Mouse (Mus musculus): Measurements from ENCODE around the gene Gm43720. TPM values are rescaled to one million over a fixed set of nuclear protein-coding genes. Genes with fewer than 3 reads are reported as not detected.

Gm43720 gene
- polyA plus RNA-seq, 1 experiment = not detected

Other genes with a start within 250 kb of the Gm43720 start
- gene Smok3c, start 226.8 kb downstream of the Gm43720 start, polyA plus RNA-seq (2012; ENCODE audit: insufficient read depth, insufficient read length, missing spikeins) = not detected in 2 replicates
- 7.2 and 9.4 TPM in 2 replicates for gene Zkscan1, start 194.9 kb downstream of the Gm43720 start, polyA plus RNA-seq (2012; ENCODE audit: insufficient read depth, insufficient read length, missing spikeins)
- 7.5 and 10.5 TPM in 2 replicates for gene Zscan21, start 163.1 kb downstream of the Gm43720 start, polyA plus RNA-seq (2012; ENCODE audit: insufficient read depth, insufficient read length, missing spikeins)
- 6.6 and 6.8 TPM in 2 replicates for gene Zfp113, start 124.2 kb downstream of the Gm43720 start, polyA plus RNA-seq (2012; ENCODE audit: insufficient read depth, insufficient read length, missing spikeins)
- gene Cops6, start 118.9 kb downstream of the Gm43720 start, polyA plus RNA-seq (2012; ENCODE audit: insufficient read depth, insufficient read length, missing spikeins) = 150 and 170 TPM in 2 replicates
- 12.0 and 12.4 TPM in 2 replicates for gene Ap4m1, start 108.0 kb downstream of the Gm43720 start, polyA plus RNA-seq (2012; ENCODE audit: insufficient read depth, insufficient read length, missing spikeins)
- gene Mcm7, start 107.5 kb downstream of the Gm43720 start, polyA plus RNA-seq (2012; ENCODE audit: insufficient read depth, insufficient read length, missing spikeins) = 8.5 and 10.4 TPM in 2 replicates
- 18.0 and 22.4 TPM in 2 replicates for gene Taf6, start 92.5 kb downstream of the Gm43720 start, polyA plus RNA-seq (2012; ENCODE audit: insufficient read depth, insufficient read length, missing spikeins)
- gene Cnpy4, start 92.5 kb downstream of the Gm43720 start, polyA plus RNA-seq (2012; ENCODE audit: insufficient read depth, insufficient read length, missing spikeins) = 8.0 and 11.0 TPM in 2 replicates
- gene Mblac1, start 85.6 kb downstream of the Gm43720 start, polyA plus RNA-seq (2012; ENCODE audit: insufficient read depth, insufficient read length, missing spikeins) = 4.6 and 5.8 TPM in 2 replicates
- gene Nxpe5, start 54.1 kb downstream of the Gm43720 start, polyA plus RNA-seq (2012; ENCODE audit: insufficient read depth, insufficient read length, missing spikeins) = not detected in 2 replicates
- gene Lamtor4, start 24.5 kb downstream of the Gm43720 start, polyA plus RNA-seq (2012; ENCODE audit: insufficient read depth, insufficient read length, missing spikeins) = 102 and 115 TPM in 2 replicates
- 5.1 and 7.1 TPM in 2 replicates for gene BC037034, start 15.9 kb downstream of the Gm43720 start, polyA plus RNA-seq (2012; ENCODE audit: insufficient read depth, insufficient read length, missing spikeins)
- gene Gal3st4, start 7.1 kb downstream of the Gm43720 start, polyA plus RNA-seq (2012; ENCODE audit: insufficient read depth, insufficient read length, missing spikeins) = not detected in 2 replicates
- not detected in 2 replicates for gene Gpc2, start within 50 bp of the Gm43720 start, polyA plus RNA-seq (2012; ENCODE audit: insufficient read depth, insufficient read length, missing spikeins)
- gene Stag3, start 282 bp upstream of the Gm43720 start, polyA plus RNA-seq (2012; ENCODE audit: insufficient read depth, insufficient read length, missing spikeins) = not detected in 2 replicates
- gene Pvrig, start 62.0 kb upstream of the Gm43720 start, polyA plus RNA-seq (2012; ENCODE audit: insufficient read depth, insufficient read length, missing spikeins) = not detected in 2 replicates
- gene Zfp157, start 161.5 kb upstream of the Gm43720 start, polyA plus RNA-seq (2012; ENCODE audit: insufficient read depth, insufficient read length, missing spikeins) = 2.7 and 3.7 TPM in 2 replicates